Mouse (Mus musculus): ENCODE measurements around the gene Cbln4.

GRCm38 (mm10) chr2:172040859-172041258, 2.4 kb downstream of the Cbln4 start:
- TF ChIP-seq CTCF (IDR thresholded peaks at IDR 0.05), result no peak
- no peak for TF ChIP-seq EP300 (IDR thresholded peaks at IDR 0.05)
